Mouse (Mus musculus) thymus, adult 2 months (tissue): ENCODE results near the gene Gm10203.

ENCODE experiments used
- CTCF ChIP-seq: fragments of 200-500 bp; IDR thresholded peaks from 2 replicates; pipeline ENCODE4 v1.5.1; 2012; ENCODE audit warnings: mild to moderate bottlenecking, control low read depth, low read length, moderate library complexity, borderline replicate concordance; ENCODE audit not compliant: control insufficient read depth, poor library complexity, insufficient read depth; ENCODE audit errors: extremely low read depth
- POLR2A ChIP-seq: fragments of 200-500 bp; IDR thresholded peaks from 2 replicates; pipeline ENCODE4 v1.6.1; 2012; ENCODE audit warnings: mild to moderate bottlenecking, low read length, control low read depth, moderate library complexity; ENCODE audit not compliant: control insufficient read depth, poor library complexity, insufficient read depth; ENCODE audit errors: extremely low read depth

- no peak for TF ChIP-seq CTCF
- TF ChIP-seq POLR2A = no peak
Observed at GRCm38 (mm10) chr6:149134391-149135150, 4.6 kb downstream of the Gm10203 start.
